Mouse (Mus musculus): ENCODE measurements around the gene Clcn3.

- no peak for TF ChIP-seq POLR2A (IDR thresholded peaks at IDR 0.05; ENCODE audit: extremely low read depth, insufficient read depth, low read length)
- TF ChIP-seq CTCF (IDR thresholded peaks at IDR 0.05; ENCODE audit: extremely low read depth, insufficient read depth, low read length) = no peak
Measured at GRCm38 (mm10) chr8:60963931-60964330, 19.2 kb downstream of the Clcn3 start.

Measured in cortical plate, adult 2 months (tissue).